Mouse (Mus musculus) intestine, embryonic 15.5 days (tissue): Measurements from ENCODE around the gene Fmc1. TPM values are rescaled to one million over a fixed set of nuclear protein-coding genes. Genes with fewer than 3 reads are reported as not detected.
"Not testable (repeated sequence)": the region's sequence is repeated elsewhere in the genome, so short reads cannot be mapped to it uniquely, and the experiment has no call there.

Source experiments
- ATAC-seq: fragments of 200-750 bp; cut with Nextera tagmentation; 2 replicates; pipeline ENCODE4 v1.8.0; 2017; ENCODE audit warnings: moderate TSS enrichment, moderate library complexity
- H3K27ac ChIP-seq: fragments of 300-500 bp; sonication (generic); 2 replicates; pipeline ENCODE4 v1.5.1; 2015; ENCODE audit warnings: mild to moderate bottlenecking, inconsistent platforms
- H3K27me3 ChIP-seq: fragments of 300-500 bp; sonication (generic); replicated peaks from 2 replicates; pipeline ENCODE4 v1.6.1; 2015; ENCODE audit warnings: inconsistent platforms
- H3K36me3 ChIP-seq: fragments of 300-500 bp; sonication (generic); 2 replicates; pipeline ENCODE4 v1.6.1; 2015; ENCODE audit warnings: inconsistent platforms
- H3K4me1 ChIP-seq: fragments of 300-500 bp; sonication (generic); replicated peaks from 2 replicates; pipeline ENCODE4 v1.6.1; 2015; ENCODE audit warnings: inconsistent platforms
- H3K4me2 ChIP-seq: fragments of 300-500 bp; sonication (generic); replicated peaks from 2 replicates; pipeline ENCODE4 v1.6.1; 2015; ENCODE audit warnings: mild to moderate bottlenecking, inconsistent platforms
- H3K4me3 ChIP-seq: fragments of 300-500 bp; sonication (generic); replicated peaks from 2 replicates; pipeline ENCODE4 v1.5.1; 2015; ENCODE audit warnings: inconsistent platforms
- H3K9ac ChIP-seq: fragments of 300-500 bp; sonication (generic); 2 replicates; pipeline ENCODE4 v1.6.1; 2015; ENCODE audit warnings: inconsistent platforms
- H3K9me3 ChIP-seq: fragments of 300-500 bp; sonication (generic); 2 replicates; pipeline ENCODE4 v1.6.1; 2016; ENCODE audit warnings: inconsistent platforms
- WGBS: fragments of 180-500 bp; shearing (Covaris S2); methylation state at CpG from one replicate; pipeline ENCODE4 v1.1.7; 2015; 5-methylcytosine and 5-hydroxymethylcytosine counted together
- polyA plus RNA-seq: library from polyadenylated mRNA; unstranded; fragments of >200 nt; fragmentation: Nextera tagmentation; extraction: Ambion mirVana; gene quantifications from 2 replicates; pipeline ENCODE4 v1.2.1, GENCODE M21; 2015

The Fmc1 gene
- polyA plus RNA-seq, 1 experiment from 2014 or later, result 170 TPM

DNA sequence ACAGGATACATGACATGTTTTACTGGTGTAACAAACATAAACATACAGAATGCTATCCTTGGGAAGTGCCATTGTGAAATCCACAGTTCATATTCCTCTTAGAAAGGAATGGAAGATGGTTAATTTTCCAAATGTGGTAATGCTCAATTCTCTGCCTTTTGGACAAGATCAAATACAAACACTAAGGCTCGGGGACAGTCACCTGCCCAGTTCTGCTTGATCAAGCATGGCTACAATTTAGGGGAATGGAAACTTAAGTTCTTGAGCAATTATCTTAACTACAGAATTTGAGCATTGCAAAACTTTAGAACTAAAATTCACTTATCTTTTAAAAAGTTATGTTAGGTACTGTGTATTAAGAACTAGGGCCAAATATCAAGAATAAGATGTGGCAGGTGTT is 2.5 kb downstream of the Fmc1 start:
- H3K4me3 ChIP-seq, result peak overlapping the region; percentile 74
- H3K27me3 ChIP-seq, result no peaks in the 10 kb centered on the region
- ATAC-seq, result no peak
- peak overlapping the region; percentile 56 for H3K4me2 ChIP-seq
- no peak overlapping the region for H3K27ac ChIP-seq
- H3K9me3 ChIP-seq, result no peaks in the 10 kb centered on the region
- 80% methylated on average over 1 of the region's 1 CpGs for WGBS
- H3K4me1 ChIP-seq, result no peaks in the 10 kb centered on the region
- H3K36me3 ChIP-seq, result peaks cover 5% of the 10 kb centered on the region; the same call in 1 of the 2 replicates
- no peak overlapping the region; the same call in 1 of the 2 replicates for H3K9ac ChIP-seq

DNA sequence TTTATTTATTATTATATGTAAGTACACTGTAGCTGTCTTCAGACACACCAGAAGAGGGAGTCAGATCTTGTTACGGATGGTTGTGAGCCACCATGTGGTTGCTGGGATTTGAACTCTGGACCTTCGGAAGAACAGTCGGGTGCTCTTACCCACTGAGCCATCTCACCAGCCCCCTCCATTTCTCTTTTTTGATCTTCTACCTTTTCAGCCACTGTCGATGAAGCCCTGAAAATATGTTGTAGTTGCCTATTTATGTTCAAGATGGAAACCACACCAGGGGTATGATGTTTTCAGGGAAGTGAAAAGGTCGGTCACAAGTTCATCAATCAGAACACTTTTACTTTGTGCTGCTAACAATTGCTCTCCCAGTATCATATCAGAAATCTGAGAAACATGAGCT is 10.8 kb downstream of the Fmc1 start:
- not testable (repeated sequence) for H3K36me3 ChIP-seq, H3K9me3 ChIP-seq, H3K4me2 ChIP-seq, H3K27ac ChIP-seq, H3K9ac ChIP-seq, H3K4me3 ChIP-seq, ATAC-seq, H3K27me3 ChIP-seq, H3K4me1 ChIP-seq
- 94% methylated on average over 4 of the region's 5 CpGs for WGBS

DNA sequence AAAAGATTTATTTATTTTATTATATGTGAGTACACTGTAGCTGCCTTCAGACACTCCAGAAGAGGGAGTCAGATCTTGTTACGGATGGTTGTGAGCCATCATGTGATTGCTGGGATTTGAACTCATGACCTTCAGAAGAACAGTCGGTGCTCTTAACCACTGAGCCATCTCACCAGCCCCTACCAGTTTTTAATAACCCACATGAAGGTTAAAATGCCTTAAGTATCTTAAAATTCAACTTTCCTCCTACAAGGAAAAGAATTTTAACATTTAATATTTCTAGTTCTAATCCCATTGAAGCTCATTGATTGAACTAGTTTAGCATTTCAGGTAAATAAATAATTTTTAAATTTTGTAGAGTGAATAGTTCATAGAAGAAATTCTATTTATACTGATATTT is 13.7 kb downstream of the Fmc1 start:
- not testable (repeated sequence) for H3K27ac ChIP-seq, H3K4me3 ChIP-seq, H3K9ac ChIP-seq, H3K4me2 ChIP-seq, H3K9me3 ChIP-seq, H3K4me1 ChIP-seq, H3K27me3 ChIP-seq, ATAC-seq, H3K36me3 ChIP-seq
- 82% methylated on average over 2 of the region's 2 CpGs for WGBS

DNA sequence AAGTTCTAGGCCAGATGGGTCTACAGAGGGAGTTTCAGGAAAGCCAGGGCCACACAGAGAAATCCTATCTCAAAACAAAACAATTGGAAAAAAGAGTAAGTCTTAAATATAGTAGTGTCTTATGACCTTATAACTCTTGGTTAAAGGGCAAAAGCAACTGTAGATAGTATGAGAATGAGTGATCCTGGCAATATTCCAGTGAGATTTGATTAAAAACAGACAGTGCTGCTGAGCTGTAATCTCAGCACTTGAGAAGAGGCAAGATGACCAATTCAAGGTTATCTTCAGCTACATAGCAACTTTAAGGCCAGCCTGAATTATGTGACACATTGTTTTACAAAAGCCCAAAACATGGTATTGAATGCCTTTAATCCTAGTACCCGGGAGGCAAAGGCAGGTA is 14.4 kb downstream of the Fmc1 start:
- Histone ChIP-seq H3K4me3 (no peak overlapping the region), H3K9ac (no peak overlapping the region), H3K4me1 (no peaks in the 10 kb centered on the region), H3K27me3 (no peaks in the 10 kb centered on the region), H3K36me3 (no peaks in the 10 kb centered on the region), H3K4me2 (no peak overlapping the region), H3K27ac (no peak overlapping the region), H3K9me3 (no peaks in the 10 kb centered on the region)
- ATAC-seq, result no peak
- WGBS, result 72% methylated on average over 1 of the region's 1 CpGs

DNA sequence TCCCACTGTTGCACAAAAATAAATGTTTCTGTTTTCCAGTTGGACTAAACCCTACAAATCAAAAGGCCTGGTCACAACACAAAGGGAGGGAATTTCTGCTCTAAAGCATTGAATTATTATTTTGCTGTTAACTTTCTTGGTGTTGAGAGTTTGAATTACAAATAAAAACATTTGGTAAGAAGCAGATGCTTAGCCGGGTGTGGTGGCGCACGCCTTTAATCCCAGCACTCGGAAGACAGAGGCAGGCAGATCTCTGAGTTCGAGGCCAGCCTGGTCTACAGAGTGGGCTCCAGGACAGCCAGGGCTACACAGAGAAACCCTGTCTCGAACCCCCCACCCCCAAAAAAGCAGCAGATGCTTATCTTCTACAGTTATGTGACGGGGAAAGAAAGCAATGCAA is 15.3 kb downstream of the Fmc1 start:
- not testable (repeated sequence) for H3K4me3 ChIP-seq, H3K4me2 ChIP-seq, H3K27me3 ChIP-seq, H3K4me1 ChIP-seq, H3K27ac ChIP-seq, H3K9ac ChIP-seq, H3K9me3 ChIP-seq, H3K36me3 ChIP-seq, ATAC-seq
- WGBS, result 92% methylated on average over 7 of the region's 7 CpGs

DNA sequence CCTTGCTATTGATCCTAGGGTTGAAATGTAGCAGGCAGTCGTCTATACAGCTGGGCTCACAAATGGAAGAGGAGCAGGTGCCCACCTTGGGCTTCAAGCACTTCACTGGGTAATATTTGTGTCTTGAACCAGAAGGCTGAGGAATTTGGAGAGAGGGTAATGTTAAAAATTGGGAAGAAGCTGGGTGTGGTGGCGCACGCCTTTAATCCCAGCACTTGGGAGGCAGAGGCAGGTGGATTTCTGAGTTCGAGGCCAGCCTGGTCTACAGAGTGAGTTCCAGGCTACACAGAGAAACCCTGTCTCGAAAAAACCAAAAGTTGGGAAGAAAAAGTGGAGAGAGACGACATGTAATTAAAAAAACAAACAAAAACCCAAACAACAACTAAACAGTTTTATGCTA is 16.5 kb downstream of the Fmc1 start:
- 81% methylated on average over 6 of the region's 6 CpGs for WGBS
- H3K4me3 ChIP-seq, ATAC-seq, H3K27me3 ChIP-seq, H3K36me3 ChIP-seq, H3K9ac ChIP-seq, H3K9me3 ChIP-seq, H3K4me1 ChIP-seq: not testable (repeated sequence)
- Histone ChIP-seq H3K27ac (peak overlapping the region; percentile 99), H3K4me2 (peak overlapping the region; percentile 67)

DNA sequence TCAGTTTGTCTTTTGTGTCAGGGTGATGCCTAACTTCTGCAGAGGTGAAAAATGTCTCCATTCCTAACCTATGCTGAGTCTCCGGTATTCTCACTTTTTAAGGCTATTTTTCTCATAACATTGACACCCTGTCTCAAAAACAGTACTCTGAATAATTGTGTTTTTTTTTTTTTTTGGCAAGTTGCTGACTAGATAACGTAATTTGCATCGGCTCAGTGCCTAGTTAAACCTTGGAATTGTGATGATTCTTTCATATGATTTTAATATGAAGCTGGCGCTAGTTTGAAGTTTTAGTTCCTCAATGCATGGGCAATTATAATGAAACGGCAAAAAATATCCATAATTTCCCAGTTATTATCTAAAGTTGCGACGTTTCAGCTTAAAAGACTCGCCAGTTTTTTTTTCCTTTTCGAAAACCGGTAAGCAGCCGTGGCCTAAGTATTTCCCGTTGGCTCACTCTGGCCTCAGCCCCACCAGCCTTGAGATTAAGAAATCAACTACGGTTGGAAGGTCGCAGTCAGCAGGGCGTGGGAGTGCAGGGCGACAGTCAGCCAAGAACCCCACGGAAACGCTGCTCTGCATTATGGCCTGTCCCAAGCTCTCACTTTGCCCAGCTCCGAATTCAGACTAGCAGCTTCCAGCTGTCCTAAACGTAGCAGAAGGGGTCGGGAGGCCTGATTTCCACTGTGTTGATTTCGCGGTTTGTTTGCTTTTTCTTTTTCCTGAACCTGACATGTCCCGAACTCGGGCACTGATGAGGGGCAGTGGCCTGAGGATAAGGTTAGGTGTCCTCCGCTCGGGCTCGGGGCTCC is 17.2 kb downstream of the Fmc1 start:
- Histone ChIP-seq H3K4me1 (no peaks in the 10 kb centered on the region), H3K4me2 (peak overlapping the region; percentile 67), H3K27me3 (no peaks in the 10 kb centered on the region), H3K27ac (peak overlapping the region; percentile 99), H3K9me3 (no peaks in the 10 kb centered on the region), H3K4me3 (peak overlapping the region; percentile 67), H3K36me3 (no peaks in the 10 kb centered on the region), H3K9ac (peak overlapping the region; percentile 79)
- ATAC-seq, result peak; percentile 58
- 6% methylated on average over 28 of the region's 28 CpGs for WGBS

DNA sequence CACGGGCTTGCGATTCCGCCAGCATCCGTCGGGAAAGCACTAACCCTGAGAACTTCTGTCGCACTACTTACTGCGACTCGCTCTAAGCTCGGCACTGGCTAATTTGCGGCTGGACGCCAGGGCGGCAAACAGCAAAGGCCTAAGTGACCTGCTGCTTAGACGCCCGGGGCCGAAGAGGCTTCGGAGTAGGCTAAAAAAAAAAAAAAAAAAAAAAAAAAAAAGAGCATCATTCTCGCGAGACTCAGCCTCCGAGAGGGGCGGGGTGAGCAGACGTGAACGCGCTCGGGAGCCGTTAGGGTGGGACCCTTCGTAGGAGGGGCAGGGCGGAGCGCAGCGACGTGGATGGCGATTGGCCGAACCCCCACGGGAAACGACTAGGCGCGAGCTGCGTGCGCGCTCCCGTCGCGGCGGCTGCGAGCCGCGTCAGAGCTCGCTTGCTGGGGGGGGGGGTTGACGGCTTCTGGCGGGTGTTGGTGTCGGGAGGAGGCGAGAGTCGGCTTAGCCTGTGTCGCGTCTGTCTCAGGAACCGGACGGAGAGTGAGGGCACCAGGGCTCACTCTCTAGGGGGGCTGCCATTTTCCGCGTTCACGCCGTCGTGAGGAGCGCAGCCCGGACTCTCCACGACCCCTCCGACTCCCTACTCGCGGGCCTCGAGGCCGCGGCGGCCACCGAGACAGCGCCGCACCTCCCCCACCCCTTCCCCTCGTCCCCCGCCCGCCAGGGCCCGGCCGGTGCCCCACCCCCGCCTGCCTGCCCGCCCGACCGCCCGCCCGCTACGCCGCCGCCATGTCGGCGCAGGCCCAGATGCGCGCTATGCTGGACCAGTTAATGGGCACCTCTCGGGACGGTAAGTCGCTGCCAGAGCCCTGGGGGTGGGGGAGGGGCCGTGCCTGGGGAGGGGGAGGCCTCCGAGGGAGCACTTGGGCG is 18.0 kb downstream of the Fmc1 start, which contains the start of gene Luc7l2:
Luc7l2 (plus strand) TSS at position 273 of the 927 bp plus-strand sequence.
- WGBS, result under 1% methylated on average over 86 of the region's 98 CpGs
- Histone ChIP-seq H3K4me3 (peak within 1 kb of the TSS; percentile 67), H3K9me3 (no peaks in the 10 kb centered on the region), H3K9ac (peak within 1 kb of the TSS; percentile 84), H3K27me3 (no peaks in the 10 kb centered on the region), H3K27ac (peak within 1 kb of the TSS; percentile 99), H3K4me2 (peak within 1 kb of the TSS; percentile 67), H3K36me3 (no peaks in the 10 kb centered on the region), H3K4me1 (no peaks in the 10 kb centered on the region)
- ATAC-seq, result peak; percentile 92

DNA sequence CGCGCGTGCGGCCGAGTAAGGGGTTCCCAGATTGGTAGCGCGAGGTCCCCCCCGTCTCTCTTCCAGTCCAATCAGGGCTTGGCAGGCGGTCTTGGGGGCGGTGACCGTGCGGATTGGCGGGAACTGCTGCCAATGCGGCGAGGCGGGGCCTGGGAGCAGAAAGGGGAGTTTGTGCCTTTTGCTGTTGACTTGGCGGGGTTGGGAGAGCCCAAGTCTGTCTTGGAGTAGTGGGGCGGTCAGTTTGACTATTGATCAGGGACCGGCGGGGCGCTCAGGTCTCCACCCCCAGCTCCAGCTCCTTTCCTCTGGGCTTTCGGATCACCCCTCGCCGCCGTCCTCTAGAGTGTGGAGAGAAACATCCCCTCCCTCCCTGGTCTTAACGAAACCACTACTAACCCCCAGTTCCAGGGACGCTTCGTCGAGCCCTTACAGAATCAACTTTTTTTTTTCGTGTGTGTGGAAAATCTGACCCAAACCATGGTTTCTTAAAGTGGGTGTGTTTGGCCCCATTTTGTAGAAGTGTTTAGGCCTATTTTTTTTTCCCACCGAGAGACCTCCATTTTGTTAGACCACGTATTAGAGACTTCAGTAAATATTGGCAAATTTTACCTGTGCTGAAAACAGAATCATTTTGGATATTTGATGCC is 18.8 kb downstream of the Fmc1 start:
- Histone ChIP-seq H3K9ac (peak overlapping the region; percentile 84), H3K27me3 (no peaks in the 10 kb centered on the region), H3K4me2 (peak overlapping the region; percentile 53), H3K4me1 (no peaks in the 10 kb centered on the region), H3K9me3 (no peaks in the 10 kb centered on the region), H3K27ac (peak overlapping the region; percentile 99), H3K4me3 (peak overlapping the region; percentile 67), H3K36me3 (no peaks in the 10 kb centered on the region)
- peak; percentile 94 for ATAC-seq
- under 1% methylated on average over 31 of the region's 32 CpGs for WGBS

DNA sequence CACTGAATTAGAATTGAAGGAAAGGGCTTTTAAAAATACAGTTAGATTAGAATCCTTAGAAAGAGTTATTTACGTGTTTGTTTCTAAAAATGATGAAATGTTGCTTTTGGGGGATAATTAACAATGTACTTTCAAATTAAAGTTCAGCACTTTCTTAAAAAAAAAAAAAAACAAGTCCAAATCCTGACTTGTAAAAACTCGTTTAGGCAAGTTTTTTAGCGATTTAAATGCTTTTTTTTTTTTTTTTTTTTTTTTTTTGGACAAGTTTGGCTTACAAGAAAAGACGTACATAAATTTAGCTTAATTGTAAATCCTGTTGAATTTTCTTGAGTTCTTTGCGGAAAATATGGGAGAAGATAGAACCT is 19.3 kb downstream of the Fmc1 start:
- no peak for ATAC-seq
- Histone ChIP-seq H3K27me3 (no peaks in the 10 kb centered on the region), H3K4me2 (peak overlapping the region; percentile 53), H3K4me1 (no peaks in the 10 kb centered on the region), H3K9ac (no peak overlapping the region), H3K27ac (no peak overlapping the region), H3K9me3 (no peaks in the 10 kb centered on the region), H3K4me3 (peak overlapping the region; percentile 67), H3K36me3 (no peaks in the 10 kb centered on the region)
- 14% methylated on average over 5 of the region's 5 CpGs for WGBS

DNA sequence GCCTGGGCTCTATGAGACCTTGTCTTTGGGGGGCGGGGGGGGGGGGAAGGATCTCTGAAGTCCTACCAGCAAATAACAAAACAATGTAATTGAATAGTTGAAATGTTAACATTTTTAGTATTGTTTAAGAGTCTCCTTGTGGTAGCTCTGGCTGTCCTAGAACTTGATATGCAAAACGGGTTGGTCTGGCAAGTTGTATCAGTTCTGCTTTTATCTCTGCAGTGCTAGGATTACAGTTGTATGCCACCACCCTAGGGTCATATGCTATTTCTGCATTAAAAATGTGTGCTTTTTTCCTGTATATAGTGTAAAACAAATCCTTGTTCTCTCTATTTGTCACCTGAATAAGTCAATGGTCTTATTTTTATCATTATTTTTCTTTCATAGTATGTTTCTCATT is 42.8 kb downstream of the Fmc1 start:
- 85% methylated on average over 2 of the region's 2 CpGs for WGBS

More for the DNA sequence above, 42.8 kb downstream of the Fmc1 start:
- Histone ChIP-seq H3K27me3 (no peaks in the 10 kb centered on the region), H3K36me3 (peaks cover 9% of the 10 kb centered on the region; the same call in 1 of the 2 replicates), H3K27ac (no peak overlapping the region), H3K9me3 (no peaks in the 10 kb centered on the region), H3K4me2 (no peak overlapping the region), H3K9ac (no peak overlapping the region), H3K4me3 (no peak overlapping the region), H3K4me1 (no peaks in the 10 kb centered on the region)
- no peak for ATAC-seq
